Mouse (Mus musculus) CD4-positive, CD25-positive, alpha-beta regulatory T cell, adult 2 months (primary cell): ENCODE results near the gene Polg2.
"Not testable (repeated sequence)": the region's sequence is repeated elsewhere in the genome, so short reads cannot be mapped to it uniquely, and the experiment has no call there.

Experiments
- DNase-seq: peaks from one replicate; pipeline ENCODE4 v3.0.0-alpha.2; 2012; ENCODE audit warnings: low read depth, low spot score

Polg2 gene

DNA sequence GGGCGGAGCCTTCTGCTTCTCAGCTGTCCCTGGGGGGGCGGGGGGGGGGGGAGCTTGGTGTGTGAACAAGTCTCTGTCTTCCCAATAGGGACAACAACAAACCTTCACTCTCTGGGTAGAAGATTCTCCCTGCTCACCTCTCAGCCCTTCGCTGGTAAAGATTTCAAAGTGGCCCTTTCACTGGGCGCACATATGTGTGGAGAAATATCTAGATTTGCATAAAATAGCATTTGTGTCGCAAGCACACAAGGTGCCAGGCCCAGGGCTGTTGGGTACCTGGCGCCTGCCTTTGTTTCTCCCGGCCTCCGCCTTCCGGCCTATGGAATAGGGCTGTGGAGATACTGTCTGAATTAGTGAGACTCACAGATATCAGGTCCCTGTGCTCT, 16.5 kb downstream of the Polg2 start:
- no peak for DNase-seq

DNA sequence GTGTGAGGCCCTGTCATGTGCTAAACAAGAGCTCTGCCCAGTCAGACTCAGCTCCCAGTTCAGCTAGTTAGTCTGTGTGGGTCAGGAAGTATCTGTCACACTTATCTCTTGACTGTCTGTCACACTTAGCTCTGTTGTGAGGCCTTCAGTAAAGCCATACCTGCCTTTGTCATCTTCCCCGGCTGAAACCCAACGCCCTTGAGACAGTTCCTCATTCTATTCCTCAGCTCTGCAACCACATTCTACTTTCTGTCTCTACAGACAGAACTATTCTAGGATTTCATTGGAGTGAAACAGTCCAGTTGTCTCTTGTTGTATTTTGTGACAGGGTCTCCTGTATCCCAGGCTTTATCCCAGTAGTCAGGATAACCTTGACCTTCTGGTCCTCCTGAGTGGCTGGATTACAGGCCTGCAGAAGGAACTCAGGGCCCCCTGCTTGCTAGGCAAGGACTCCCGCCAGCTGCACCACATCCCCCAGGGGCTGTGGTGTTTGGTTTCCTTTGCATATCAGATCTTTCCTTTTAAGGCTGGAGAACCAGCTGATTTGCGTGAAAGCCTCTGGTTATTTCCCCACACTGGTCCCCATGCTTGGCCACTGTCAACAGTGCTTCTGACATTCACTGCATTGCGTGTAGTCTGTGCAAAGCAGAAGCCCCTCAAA, 17.1 kb downstream of the Polg2 start:
- DNase-seq: peak; percentile 61

DNA sequence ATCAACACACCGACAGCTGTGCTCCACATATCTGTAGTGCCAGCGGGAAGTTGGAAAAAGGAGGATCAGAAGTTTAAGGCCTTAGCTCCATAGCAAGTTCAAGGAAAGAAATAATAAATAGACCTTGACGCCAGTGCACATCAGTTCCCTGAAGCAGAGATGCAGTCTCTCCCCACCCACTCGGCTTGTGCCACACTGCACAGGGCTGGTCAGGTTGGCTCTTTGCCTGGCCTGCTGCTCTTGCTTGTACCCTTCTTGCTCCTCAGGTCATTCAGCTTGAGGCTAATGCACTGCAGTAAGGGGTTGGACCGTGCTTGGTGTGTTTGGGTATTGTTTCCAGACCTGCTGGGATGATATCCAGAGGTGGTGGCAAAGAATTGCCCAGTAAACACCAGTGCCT, 18.8 kb downstream of the Polg2 start:
- no peak for DNase-seq

DNA sequence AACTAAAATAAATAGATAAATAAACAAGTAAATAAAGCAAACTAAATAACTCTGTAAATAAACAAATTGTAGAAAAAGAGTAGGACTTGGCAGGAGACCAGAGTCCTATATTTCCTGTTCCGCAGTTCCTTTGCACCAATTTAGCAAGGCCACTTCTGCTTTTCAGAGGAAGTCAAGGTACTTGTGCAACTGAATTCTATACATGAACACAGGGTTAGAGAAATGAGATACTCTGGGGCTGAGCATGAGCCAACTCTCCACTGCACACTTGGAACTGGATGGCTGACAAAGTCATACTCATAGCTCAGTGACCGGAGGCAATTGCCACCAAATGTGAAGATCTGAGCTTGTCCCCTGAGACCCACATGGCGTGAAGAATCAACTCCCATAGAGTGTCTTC, 20.3 kb downstream of the Polg2 start:
- DNase-seq: no peak

DNA sequence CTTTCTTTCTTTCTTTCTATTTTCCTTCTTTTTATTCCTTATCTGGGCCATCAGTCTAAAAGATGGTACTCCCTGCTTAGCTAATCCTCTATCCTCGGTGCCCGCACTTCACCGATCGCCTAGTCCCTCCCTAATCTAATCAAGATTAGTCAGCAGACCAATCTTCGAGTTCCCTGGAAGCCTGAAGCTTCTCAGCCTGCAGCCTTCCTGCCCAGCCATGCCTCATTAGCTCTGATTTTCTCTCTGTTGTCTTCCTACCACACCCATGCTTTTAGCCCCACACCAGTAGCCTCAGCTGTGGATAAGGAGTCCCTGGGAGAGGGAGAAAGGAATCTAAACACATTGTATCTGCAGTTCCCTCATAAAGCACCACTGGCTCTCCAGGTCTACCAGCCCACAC, 23.8 kb downstream of the Polg2 start:
- DNase-seq: no peak

DNA sequence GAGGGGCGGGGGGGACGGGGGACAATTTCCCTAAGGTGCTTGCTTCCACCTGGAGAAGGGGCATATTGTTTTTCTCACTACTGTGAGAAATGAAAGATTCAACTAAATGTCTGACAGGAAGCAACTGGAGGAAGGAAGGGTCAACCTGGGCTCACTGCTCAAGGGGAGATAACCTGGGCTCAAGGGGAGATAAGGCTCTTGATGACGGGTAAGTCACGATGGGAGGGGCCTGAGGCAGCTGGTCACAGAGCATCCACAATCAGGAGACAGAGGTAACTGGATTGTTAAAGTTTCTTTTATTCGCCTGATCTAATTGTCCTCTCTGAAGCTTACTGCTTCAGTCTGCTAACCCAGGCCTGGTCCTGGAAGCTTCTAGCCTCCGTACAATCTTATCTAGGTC, 26.0 kb downstream of the Polg2 start:
- DNase-seq: no peak

DNA sequence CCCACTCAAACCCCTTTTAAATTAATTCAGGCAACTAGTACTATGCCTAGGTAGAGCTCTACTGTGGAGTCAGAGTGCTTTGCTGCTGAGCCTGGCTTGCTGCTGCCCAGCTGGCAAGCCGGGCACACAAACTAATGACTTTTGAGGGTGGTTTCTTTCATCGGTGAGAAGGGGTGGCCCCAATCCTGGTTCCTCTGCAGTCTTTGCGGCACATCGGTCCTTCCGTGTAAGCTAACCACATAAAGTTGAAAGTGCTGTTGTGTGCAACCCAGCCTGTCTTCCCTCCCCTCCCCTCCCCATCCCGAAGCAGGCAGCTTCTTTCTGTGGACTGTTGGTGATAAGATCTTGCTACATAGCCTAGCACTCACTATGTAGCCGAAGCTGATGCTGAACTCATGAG, 27.2 kb downstream of the Polg2 start:
- DNase-seq: peak; percentile 81

DNA sequence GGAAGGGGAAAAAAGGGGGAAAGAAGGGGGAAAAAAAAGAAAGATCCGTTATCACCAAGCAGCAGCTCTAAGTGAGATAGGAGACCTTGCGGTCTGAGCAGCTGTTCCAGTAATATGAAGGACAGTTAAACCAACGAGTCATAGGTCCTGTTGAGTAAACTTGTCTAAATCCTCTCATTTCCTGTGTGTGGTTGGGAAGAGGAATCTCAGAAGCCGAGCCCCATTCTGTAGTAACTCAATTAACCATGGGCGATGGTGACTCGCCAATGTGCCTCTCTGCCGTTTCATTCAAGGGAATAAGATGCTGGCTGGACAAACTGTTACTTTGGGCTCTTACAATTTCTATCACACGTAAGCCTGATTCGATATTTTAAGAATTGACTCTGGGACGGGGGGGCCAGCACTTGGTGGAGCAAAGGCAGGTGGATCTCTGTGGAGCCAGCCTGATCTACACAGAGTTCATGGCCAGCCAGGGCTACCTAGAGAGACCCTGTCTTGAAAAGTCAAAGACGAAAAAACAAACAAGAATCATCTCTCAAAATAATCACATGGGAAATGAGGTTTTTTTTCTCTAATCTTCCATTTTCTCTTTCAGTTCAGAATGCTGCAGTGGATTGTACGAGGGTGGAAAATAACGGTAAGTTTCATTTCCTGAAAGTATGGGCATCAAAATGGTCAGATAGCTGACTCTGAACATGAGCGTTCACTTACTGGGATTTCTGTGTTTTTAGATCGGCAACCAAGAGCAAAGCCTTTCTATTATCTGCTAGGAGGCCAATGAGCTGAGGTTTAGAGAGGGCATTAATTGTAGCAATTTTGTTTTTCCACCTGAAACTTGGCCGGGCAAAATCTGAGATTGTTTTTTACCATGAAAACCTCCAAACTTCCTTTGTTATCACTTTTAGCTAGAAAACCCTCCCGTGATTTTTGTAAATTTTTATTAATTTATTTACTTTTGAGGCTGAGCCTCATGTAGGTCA, 28.0 kb downstream of the Polg2 start, which contains the start of gene Milr1:
TSS of gene Milr1 (plus strand) at position 188 of the 980 bp plus-strand sequence.
- peak; percentile 64 for DNase-seq

DNA sequence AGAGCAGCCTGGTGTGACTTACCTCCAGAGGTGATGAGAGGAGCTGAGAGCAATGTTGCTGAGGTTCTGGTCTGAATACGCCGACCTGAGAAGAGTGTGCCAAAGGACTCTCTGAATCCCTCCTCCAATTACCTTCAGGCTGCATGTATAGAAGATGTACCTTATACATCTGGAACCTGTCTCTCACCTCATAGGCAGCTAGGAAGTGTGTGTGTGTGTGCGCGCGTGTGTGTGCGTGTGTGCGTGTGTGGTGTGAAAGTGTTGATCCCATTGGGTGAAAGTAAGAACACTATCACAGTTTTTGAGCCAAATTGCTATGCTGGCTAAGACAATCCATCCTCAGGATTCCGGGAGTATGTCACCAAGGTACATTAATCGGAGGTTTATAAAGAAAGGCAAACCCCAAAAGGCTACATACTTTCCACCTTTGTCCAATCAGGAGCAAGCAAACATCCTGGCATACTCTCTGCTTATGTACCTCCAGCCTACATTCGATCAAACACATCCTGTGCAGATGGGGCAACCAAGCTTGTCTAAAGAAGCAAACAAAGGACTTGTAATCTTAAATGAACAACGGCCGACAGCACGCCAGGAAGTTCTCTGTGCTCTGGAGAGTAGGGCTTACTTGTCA, 29.1 kb downstream of the Polg2 start, which contains the start of gene Pecam1:
TSS of gene Pecam1 (minus strand) at position 508 of the 631 bp plus-strand sequence.
- peak; percentile 88 for DNase-seq

DNA sequence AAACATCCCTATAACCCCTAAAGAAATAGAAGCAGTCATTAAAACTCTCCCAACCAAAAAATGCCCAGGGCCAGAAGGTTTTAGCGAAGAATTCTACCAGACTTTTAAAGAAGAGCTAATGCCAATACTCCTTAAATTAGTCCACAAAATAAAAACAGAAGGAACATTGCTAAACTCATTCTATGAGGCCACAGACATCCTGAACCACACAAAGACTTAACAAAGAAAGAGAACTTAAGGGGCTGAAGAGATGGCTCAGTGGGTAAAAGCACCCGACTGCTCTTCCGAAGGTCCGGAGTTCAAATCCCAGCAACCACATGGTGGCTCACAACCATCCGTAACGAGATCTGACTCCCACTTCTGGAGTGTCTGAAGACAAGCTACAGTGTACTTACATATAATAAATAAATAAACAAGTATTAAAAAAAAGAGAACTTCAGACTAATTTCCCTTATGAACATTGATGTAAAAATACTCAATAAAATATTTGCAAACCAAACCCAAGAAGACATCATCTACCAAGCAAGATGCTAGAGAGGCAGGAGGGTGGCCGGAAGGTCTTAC, 29.7 kb downstream of the Polg2 start:
- DNase-seq: peak; percentile 40

DNA sequence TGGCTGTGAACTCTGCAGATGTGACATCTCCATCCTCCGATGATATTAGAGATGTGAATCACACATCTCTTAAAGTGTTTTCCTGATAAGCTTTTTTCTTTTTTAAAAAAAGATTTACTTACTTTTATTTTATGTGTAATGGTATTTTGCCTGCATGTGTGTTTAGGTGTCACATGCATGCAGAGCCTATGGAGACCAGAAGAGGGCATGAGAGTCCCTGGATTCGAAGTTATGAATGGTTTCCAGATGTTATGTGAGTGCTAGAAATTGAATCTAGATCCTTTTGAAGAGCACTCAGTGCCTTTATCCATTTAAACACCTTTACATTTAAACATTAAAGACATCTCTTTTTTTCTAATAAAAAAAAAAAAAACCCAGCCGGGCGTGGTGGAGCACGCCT, 34.4 kb downstream of the Polg2 start:
- peak; percentile 59 for DNase-seq

DNA sequence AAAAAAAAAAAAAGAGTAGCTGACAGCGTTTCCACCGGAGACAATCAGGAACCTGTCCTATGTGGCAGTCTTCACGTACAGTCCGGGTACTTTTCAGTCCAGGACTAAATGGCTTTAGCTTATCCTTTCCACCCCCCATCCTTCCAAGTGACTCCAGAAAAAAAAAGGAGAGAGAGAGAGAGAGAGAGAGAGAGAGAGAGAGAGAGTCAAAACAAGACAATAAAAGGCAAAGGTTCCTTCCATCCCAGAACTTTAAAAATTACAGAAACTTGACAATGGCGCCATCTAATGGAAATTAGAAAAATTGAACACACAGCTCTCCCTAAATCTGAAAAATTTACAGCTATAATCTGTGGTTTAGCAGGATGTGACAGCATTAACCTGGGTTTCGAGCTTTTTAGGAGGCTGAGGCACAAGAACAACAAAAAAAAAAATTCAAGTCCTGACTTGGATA, 36.9 kb downstream of the Polg2 start:
- peak; percentile 79 for DNase-seq

DNA sequence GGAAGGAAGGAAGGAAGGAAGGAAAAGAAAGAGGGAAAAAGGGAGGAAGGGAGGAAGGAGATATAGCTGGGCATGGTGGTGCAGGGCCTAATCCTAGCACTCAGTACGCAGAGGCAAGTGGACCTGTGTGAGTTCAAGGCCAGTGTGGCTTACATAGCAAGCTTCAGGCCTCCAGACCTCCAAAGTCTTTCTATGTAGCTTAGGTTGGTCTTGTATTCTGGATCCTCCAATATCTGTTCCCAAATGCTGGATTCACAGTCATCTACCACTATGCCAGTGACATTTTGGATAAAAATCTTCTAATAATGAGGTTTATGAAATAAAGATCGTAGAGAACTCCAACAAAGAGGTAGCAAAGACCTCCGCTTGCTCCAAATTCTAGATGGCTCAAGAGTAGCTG, 37.5 kb downstream of the Polg2 start:
- DNase-seq: no peak

DNA sequence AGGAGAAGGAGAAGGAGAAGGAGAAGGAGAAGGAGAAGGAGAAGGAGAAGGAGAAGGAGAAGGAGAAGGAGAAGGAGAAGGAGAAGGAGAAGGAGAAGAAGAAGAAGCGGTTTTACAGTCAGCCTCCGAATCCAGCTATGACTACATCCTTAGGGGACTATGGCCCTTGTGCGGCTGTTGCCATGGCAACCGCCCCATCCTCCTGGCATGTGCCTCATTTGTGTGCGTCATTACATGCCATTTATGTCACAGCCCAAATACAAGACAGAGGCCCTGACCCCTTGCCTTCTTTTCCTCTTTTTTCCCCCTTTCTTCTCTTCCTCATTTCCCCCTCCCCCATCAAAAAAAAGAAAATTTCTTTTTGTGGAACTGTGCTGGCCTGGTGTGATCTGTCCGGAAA, 38.1 kb downstream of the Polg2 start:
- peak; percentile 76 for DNase-seq

DNA sequence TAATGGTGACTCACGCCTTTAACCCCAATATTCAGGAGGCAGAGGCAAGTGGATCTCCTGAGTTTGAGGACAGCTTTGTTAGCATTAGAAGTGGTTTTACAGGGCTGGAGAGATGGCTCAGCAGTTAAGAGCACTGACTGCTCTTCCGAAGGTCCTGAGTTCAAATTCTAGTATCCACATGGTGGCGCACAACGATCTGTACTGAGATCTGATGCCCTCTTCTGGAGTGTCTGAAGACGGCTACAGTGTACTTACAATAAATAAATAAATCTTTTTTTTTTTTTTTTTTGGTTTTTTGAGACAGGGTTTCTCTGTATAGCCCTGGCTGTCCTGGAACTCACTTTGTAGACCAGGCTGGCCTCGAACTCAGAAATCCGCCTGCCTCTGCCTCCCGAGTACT, 38.6 kb downstream of the Polg2 start:
- not testable (repeated sequence) for DNase-seq

DNA sequence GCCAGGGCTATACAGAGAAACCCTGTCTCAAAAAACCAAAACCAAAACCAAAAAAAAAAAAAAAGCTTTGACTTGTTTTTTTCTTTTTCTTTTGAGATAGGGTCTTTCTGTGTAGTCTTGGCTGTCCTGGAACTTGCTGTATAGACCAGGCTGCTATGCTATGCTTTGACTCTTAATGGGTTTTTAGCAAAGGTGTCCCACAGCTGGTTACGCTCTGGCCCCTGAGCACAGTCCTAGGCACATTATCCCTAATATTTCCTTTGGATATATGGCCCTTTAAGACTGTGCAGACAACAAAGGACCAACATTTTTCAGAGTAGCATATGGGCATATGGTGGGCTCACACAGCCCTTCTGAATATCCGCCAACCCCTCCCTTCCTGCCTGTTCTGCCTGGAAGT, 40.2 kb downstream of the Polg2 start:
- DNase-seq: no peak

DNA sequence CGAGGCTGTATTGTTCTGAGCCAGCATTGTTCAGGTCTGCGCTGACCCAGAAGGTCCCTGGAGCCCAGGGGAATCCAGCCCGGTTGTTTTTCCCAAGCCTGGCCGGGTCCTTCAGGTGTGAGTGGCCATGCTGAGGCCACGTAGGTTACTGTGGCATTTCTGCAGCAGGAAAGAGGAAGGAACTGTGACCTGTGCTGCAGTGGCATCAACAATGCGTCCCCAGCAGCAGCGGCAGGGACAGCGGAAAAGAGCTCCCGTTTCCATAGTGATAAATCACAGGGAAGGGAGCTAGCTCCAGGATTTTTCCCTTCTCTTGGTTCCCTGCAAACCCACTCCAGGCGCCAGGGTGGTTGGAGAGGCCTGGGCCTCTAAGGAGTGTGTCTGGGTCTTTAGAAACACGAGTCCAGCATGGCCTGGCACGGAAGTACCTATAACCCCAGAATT, 42.1 kb downstream of the Polg2 start:
- no peak for DNase-seq

DNA sequence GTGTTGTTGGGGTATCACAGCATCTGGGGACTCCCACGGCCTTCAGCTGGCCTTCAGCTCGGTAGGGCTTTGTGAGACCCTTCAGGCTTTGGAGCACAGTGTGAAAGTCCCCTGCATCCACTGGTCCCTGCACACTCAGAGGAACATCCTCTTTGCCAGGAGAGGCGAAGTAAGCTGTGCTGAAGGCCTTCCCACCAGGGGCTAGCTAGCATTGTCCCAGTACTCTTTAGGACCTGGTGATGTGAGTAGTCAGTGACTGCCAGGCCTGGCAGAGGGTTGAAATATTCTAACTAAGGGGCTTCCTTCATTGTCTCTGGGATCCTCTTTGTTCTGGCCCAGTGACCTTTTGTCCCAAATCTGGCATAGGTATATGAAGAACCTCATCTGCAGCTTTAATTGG, 42.7 kb downstream of the Polg2 start:
- no peak for DNase-seq

DNA sequence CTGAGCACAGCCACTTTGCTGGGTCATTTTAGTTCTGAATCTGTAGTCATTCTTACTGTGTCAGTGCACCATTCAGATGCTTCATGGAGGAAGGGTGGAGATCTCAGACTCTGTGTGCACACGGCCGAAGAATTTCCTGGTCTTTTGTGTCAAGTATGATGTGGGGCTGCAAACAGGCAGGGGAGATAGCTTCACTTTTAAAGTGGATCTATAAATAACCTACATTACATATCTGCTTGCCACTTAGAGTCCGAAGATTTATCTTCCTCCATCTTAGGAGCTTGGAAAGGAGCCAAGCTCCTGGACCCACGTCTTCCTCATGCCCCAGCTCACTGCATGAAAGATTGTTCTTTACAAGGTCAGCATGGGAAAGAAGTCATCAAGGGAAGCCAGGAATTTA, 48.6 kb downstream of the Polg2 start:
- no peak for DNase-seq

DNA sequence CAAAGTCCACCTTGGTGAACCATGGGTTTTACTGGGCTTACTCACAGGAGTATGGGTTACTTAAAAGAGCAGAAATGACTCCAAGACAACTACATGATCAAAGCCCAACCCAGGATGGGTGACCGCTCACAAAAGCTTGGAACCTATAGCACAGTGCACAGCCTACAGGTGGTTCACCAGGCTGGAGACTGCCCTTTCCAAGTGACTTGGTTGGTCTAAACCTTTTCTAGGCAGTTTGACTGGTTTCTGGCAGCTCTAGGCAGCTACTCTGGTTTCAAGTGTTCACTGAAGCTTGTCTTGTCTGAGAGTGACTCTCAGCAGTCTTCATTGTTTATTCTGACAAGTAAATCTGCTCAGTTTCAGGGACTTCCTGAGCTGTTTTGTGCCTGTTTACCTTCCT, 49.7 kb downstream of the Polg2 start:
- no peak for DNase-seq

DNA sequence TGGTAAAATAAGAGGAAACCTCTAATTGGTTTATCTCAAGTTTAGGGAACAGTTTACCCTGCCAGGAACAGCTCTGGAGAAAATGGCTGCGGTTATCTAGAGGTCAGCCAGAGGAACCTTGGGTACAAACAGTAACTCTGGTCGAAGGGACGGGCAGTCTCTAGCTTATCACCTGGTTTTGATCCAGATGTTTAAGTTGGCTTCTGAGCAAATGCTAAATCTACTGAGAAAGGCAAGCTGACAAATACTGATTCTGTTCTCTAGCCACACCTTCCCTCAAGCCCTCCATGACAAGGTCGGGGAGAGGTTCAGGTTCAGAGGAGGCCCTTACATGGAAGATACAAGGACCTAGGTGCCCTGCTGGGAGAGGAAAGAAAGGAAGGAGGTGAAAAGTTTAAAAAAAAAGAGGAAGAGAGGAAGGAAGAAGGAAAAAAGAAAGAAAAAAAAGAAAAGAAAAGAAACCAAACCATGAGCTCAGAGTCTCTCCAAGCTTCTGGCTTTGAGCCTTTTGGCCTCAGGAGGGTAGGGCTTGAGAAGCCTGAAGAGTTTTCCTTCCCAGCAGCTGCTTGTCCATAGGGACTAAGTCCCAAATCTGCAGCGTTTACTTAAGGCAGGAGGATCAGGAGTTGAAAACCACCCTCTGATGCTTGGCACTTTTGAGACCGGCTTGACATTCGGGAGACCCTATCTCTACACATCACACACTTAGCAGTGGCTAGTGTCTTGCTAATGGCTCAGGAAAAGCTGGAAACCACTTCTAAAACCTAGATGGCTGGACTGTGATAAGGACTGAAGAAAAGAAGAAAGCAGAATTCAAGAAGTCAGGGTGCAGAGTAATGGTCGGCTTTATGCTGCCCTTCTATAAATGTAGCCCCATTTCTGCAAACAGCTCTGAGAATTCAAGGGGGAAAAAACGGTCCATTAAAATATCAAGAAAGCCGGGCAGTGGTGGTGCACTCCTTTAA, 50.7 kb downstream of the Polg2 start:
- DNase-seq: no peak
